In the genomic region with DNA sequence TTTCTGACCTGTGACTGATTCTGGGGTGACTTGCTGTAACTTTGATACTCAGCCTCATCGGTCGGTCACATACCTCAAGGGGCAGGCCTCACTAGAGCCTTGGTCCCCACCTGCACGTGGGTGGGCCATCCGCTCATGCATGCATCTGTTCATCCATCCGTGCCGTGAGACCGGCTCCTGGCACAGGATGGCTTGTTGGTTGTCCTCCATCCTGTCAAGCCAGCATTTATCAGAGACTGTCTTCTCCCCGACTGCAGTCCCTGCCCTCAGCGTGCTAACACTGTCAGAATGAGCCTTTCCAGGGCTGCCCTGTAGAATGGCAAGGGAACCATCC, we compare ENCODE assay signal across 18 mouse cellular contexts.
DNase-seq lines count a peak whose midpoint lies in the region; ATAC-seq and TF ChIP-seq lines count a peak whose summit lies in the region.
"Had no signal": no experiment of that assay in that cellular context is flagged by ENCODE, and none has a peak within 500 bp of the region (broad histone marks: within the 10 kb centered on the region; RNA-seq: fewer than 3 reads in every experiment).

No protein-coding gene starts in this region.

- no peak overlapping the region for H3K9ac ChIP-seq in kidney, embryonic 15.5 days
- H3K9ac ChIP-seq in neural tube, embryonic 11.5 days (ENCODE audit: low read length), result no peak overlapping the region
- H3K9ac ChIP-seq in neural tube, embryonic 15.5 days (replicated peaks), result no peak overlapping the region
- H3K9ac ChIP-seq in liver, postnatal 0 days (replicated peaks), result no peak overlapping the region
- H3K9ac ChIP-seq: embryonic facial prominence, embryonic 15.5 days; liver, embryonic 14.5 days had no signal

- peak; percentile 79 for ATAC-seq in kidney, embryonic 15.5 days (replicated peaks; ENCODE audit: low FRiP score)
- ATAC-seq in neural tube, embryonic 11.5 days (ENCODE audit: insufficient read depth, low FRiP score, low TSS enrichment), result peak; percentile 25; the same call in 1 of the 2 replicates
- no peak for ATAC-seq in neural tube, embryonic 15.5 days (ENCODE audit: low FRiP score)
- ATAC-seq in liver, postnatal 0 days, result no peak
- ATAC-seq: forebrain, embryonic 14.5 days; intestine, embryonic 16.5 days had no signal

- peaks cover 34% of the 10 kb centered on the region for H3K27me3 ChIP-seq in kidney, embryonic 15.5 days
- H3K27me3 ChIP-seq in neural tube, embryonic 11.5 days (ENCODE audit: control insufficient read depth, insufficient read depth, low read length), result 0 out of 2 replicates have a peak, but pooled peaks cover 7% of the 10 kb centered on the region
- H3K27me3 ChIP-seq in neural tube, embryonic 15.5 days (replicated peaks), result peaks cover 20% of the 10 kb centered on the region
- H3K27me3 ChIP-seq in limb, embryonic 10.5 days (ENCODE audit: low read depth, poor library complexity, severe bottlenecking), result peaks cover 97% of the 10 kb centered on the region
- H3K27me3 ChIP-seq in liver, postnatal 0 days (ENCODE audit: insufficient read depth, low read length), result no peaks in the 10 kb centered on the region

- no peak overlapping the region for H3K4me3 ChIP-seq in kidney, embryonic 15.5 days (replicated peaks)
- H3K4me3 ChIP-seq in neural tube, embryonic 11.5 days (ENCODE audit: low read depth, low read length), result no peak overlapping the region
- no peak overlapping the region for H3K4me3 ChIP-seq in neural tube, embryonic 15.5 days (replicated peaks)
- no peak overlapping the region for H3K4me3 ChIP-seq in limb, embryonic 10.5 days
- no peak overlapping the region for H3K4me3 ChIP-seq in liver, postnatal 0 days (ENCODE audit: low read depth, low read length)
- H3K4me3 ChIP-seq: embryonic facial prominence, embryonic 15.5 days had no signal

- H3K36me3 ChIP-seq in kidney, embryonic 15.5 days, result no peaks in the 10 kb centered on the region
- no peaks in the 10 kb centered on the region for H3K36me3 ChIP-seq in neural tube, embryonic 11.5 days (ENCODE audit: control insufficient read depth, insufficient read depth, low read length)
- H3K36me3 ChIP-seq in neural tube, embryonic 15.5 days, result no peaks in the 10 kb centered on the region
- no peaks in the 10 kb centered on the region for H3K36me3 ChIP-seq in limb, embryonic 10.5 days
- no peaks in the 10 kb centered on the region for H3K36me3 ChIP-seq in liver, postnatal 0 days (replicated peaks; ENCODE audit: insufficient read depth, low read length)
- H3K36me3 ChIP-seq: embryonic facial prominence, embryonic 15.5 days had no signal

- peak; percentile 65 to 72 for DNase-seq in cerebellum, postnatal 10 days
- no peak for DNase-seq in cerebellum, adult 9-10 months
- DNase-seq in kidney, adult 9 months, result no peak
- DNase-seq in neural tube, embryonic 11.5 days (ENCODE audit: low spot score), result peak; percentile 21
- no peak for DNase-seq in limb, embryonic 10.5 days (ENCODE audit: low spot score)
- DNase-seq in liver, postnatal 0 days, result no peak
- DNase-seq: adrenal gland, adult 8-10 months; cerebellum, adult 9-11 months; gastrocnemius, postnatal 10 days; lung, postnatal 36 days; thymus, postnatal 4 days had no signal

- TF ChIP-seq CTCF in liver, postnatal 0 days (IDR thresholded peaks at IDR 0.05; ENCODE audit: low read depth), result no peak

- H3K4me1 ChIP-seq in kidney, embryonic 15.5 days, result peaks cover 27% of the 10 kb centered on the region
- peaks cover 22% of the 10 kb centered on the region for H3K4me1 ChIP-seq in neural tube, embryonic 11.5 days (ENCODE audit: control insufficient read depth, insufficient read depth, low read length)
- H3K4me1 ChIP-seq in neural tube, embryonic 15.5 days, result peaks cover 18% of the 10 kb centered on the region
- H3K4me1 ChIP-seq in limb, embryonic 10.5 days, result peaks cover 55% of the 10 kb centered on the region
- peaks cover 25% of the 10 kb centered on the region for H3K4me1 ChIP-seq in liver, postnatal 0 days (ENCODE audit: insufficient read depth)

- peak overlapping the region; percentile 19; the same call in 1 of the 2 replicates for H3K4me2 ChIP-seq in kidney, embryonic 15.5 days
- H3K4me2 ChIP-seq in neural tube, embryonic 11.5 days (ENCODE audit: low read depth), result no peak overlapping the region
- no peak overlapping the region for H3K4me2 ChIP-seq in neural tube, embryonic 15.5 days
- H3K4me2 ChIP-seq in liver, postnatal 0 days (ENCODE audit: low read depth, low read length), result no peak overlapping the region
- H3K4me2 ChIP-seq: embryonic facial prominence, embryonic 15.5 days had no signal

- TF ChIP-seq EP300 in liver, postnatal 0 days (IDR thresholded peaks at IDR 0.05; ENCODE audit: low read depth), result no peak

- WGBS in kidney, embryonic 15.5 days, result 38% methylated on average over 9 of the region's 9 CpGs
- 38% methylated on average over 9 of the region's 9 CpGs for WGBS in neural tube, embryonic 11.5 days
- 23% methylated on average over 9 of the region's 9 CpGs for WGBS in neural tube, embryonic 15.5 days
- WGBS in limb, embryonic 10.5 days, result 50% methylated on average over 9 of the region's 9 CpGs
- 72% methylated on average over 9 of the region's 9 CpGs for WGBS in liver, postnatal 0 days (ENCODE audit: insufficient replicate concordance)

- no peaks in the 10 kb centered on the region for H3K9me3 ChIP-seq in kidney, embryonic 15.5 days (replicated peaks)
- no peaks in the 10 kb centered on the region; the same call in 1 of the 2 replicates for H3K9me3 ChIP-seq in neural tube, embryonic 11.5 days (ENCODE audit: control insufficient read depth, low read length)
- no peaks in the 10 kb centered on the region for H3K9me3 ChIP-seq in neural tube, embryonic 15.5 days (replicated peaks)
- no peaks in the 10 kb centered on the region for H3K9me3 ChIP-seq in limb, embryonic 10.5 days (replicated peaks)
- H3K9me3 ChIP-seq in liver, postnatal 0 days (ENCODE audit: low read length), result no peaks in the 10 kb centered on the region
- H3K9me3 ChIP-seq: embryonic facial prominence, embryonic 15.5 days had no signal

- no peak overlapping the region; the same call in 1 of the 2 replicates for H3K27ac ChIP-seq in kidney, embryonic 15.5 days
- H3K27ac ChIP-seq in neural tube, embryonic 11.5 days (ENCODE audit: low read depth, low read length), result 0 out of 2 replicates have a peak overlapping the region, but pooled peaks have one; percentile 35
- no peak overlapping the region for H3K27ac ChIP-seq in neural tube, embryonic 15.5 days (replicated peaks)
- H3K27ac ChIP-seq in limb, embryonic 10.5 days, result 0 out of 2 replicates have a peak overlapping the region, but pooled peaks have one; percentile 73
- no peak overlapping the region for H3K27ac ChIP-seq in liver, postnatal 0 days (ENCODE audit: low read depth)
- H3K27ac ChIP-seq: embryonic facial prominence, embryonic 15.5 days; liver, embryonic 14.5 days; stomach, postnatal 0 days had no signal

Comparison
In these comparisons a context has a peak if more than half of its experiments do, and no peak if none do; other contexts are left out.
1. DNase-seq: peak in cerebellum, postnatal 10 days (2 of 2) and neural tube, embryonic 11.5 days (single experiment); none in cerebellum, adult 9-10 months (single experiment), kidney, adult 9 months (single experiment), limb, embryonic 10.5 days (single experiment) and liver, postnatal 0 days (single experiment).
2. ATAC-seq: peak in kidney, embryonic 15.5 days (single experiment) and neural tube, embryonic 11.5 days (single experiment); none in neural tube, embryonic 15.5 days (single experiment) and liver, postnatal 0 days (single experiment).
3. H3K27ac ChIP-seq: peak in neural tube, embryonic 11.5 days (single experiment) and limb, embryonic 10.5 days (single experiment); none in kidney, embryonic 15.5 days (single experiment), neural tube, embryonic 15.5 days (single experiment) and liver, postnatal 0 days (single experiment).